Mouse (Mus musculus): ENCODE measurements around the gene Zfp146.

DNA sequence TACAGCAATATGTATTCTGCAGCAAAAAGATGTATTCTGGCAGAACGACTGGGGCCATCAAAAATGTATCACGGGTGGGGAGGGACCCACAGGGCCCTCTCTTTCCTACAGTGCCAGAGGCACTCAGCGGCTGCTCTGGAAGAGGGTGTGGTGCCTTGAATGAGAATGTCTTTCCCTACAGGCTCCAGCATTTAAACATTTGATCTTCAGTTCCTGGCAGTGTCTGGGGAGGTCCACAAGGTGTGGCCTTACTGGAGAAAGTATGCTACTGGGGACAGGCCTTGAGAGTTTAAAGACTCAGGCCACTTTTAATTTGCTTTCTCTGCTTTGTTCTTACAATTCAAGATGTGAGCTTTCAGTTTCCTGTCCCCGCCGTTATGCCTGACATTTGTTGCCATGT lies 53.5 kb downstream of the Zfp146 start:
- no peak for TF ChIP-seq CTCF (IDR thresholded peaks at IDR 0.05; ENCODE audit: extremely low read depth, insufficient read depth, insufficient read length, insufficient replicate concordance)
- no peak for TF ChIP-seq POLR2A (IDR thresholded peaks at IDR 0.05; ENCODE audit: low read depth, low read length)

Measured in spleen, adult 2 months (tissue).